Mouse (Mus musculus): Measurements from ENCODE around the gene Cilp. TPM values are rescaled to one million over a fixed set of nuclear protein-coding genes. Genes with fewer than 3 reads are reported as not detected.

Cilp gene
- polyA plus RNA-seq, 1 experiment from 2014 or later, result 0.06 TPM

GRCm38 (mm10) chr9:65241973-65242372 lies 23.0 kb upstream of the Cilp start:
- H3K27me3 ChIP-seq (ENCODE audit: control insufficient read depth, insufficient read depth, low read depth, low read length), result no peaks in the 10 kb centered on the region
- no peaks in the 10 kb centered on the region for H3K9me3 ChIP-seq (replicated peaks; ENCODE audit: control insufficient read depth, low read length)
- no peak for ATAC-seq (ENCODE audit: low read depth)
- 42% methylated on average over 5 of the region's 5 CpGs for WGBS (ENCODE audit: insufficient replicate concordance)
- no peak overlapping the region for H3K4me2 ChIP-seq (ENCODE audit: low read depth, low read length)
- no peaks in the 10 kb centered on the region for H3K36me3 ChIP-seq (ENCODE audit: control insufficient read depth, insufficient read depth)
- peaks cover 8% of the 10 kb centered on the region for H3K4me1 ChIP-seq (ENCODE audit: control insufficient read depth, low read depth, low read length)
- no peak overlapping the region for H3K27ac ChIP-seq (ENCODE audit: low read length)
- no peak overlapping the region for H3K4me3 ChIP-seq (ENCODE audit: low read depth, low read length)
- H3K9ac ChIP-seq (ENCODE audit: low read depth, low read length), result no peak overlapping the region

- H3K4me2 ChIP-seq (ENCODE audit: low read depth, low read length), result no peak overlapping the region
- H3K4me3 ChIP-seq (ENCODE audit: low read depth, low read length), result no peak overlapping the region
- WGBS (ENCODE audit: insufficient replicate concordance), result 52% methylated on average over 4 of the region's 4 CpGs
- no peak overlapping the region for H3K27ac ChIP-seq (ENCODE audit: low read length)
- H3K9ac ChIP-seq (ENCODE audit: low read depth, low read length), result no peak overlapping the region
- peaks cover 8% of the 10 kb centered on the region for H3K4me1 ChIP-seq (ENCODE audit: control insufficient read depth, low read depth, low read length)
- H3K36me3 ChIP-seq (ENCODE audit: control insufficient read depth, insufficient read depth), result no peaks in the 10 kb centered on the region
- ATAC-seq (ENCODE audit: low read depth), result no peak
- H3K27me3 ChIP-seq (ENCODE audit: control insufficient read depth, insufficient read depth, low read depth, low read length), result no peaks in the 10 kb centered on the region
- H3K9me3 ChIP-seq (replicated peaks; ENCODE audit: control insufficient read depth, low read length), result no peaks in the 10 kb centered on the region
Measured at GRCm38 (mm10) chr9:65243249-65243648, 21.7 kb upstream of the Cilp start.

- Histone ChIP-seq H3K27me3 (ENCODE audit: control insufficient read depth, insufficient read depth, low read depth, low read length) (no peaks in the 10 kb centered on the region), H3K9ac (ENCODE audit: low read depth, low read length) (peak overlapping the region; percentile 12; the same call in 1 of the 2 replicates), H3K4me1 (ENCODE audit: control insufficient read depth, low read depth, low read length) (peaks cover 8% of the 10 kb centered on the region), H3K4me2 (ENCODE audit: low read depth, low read length) (no peak overlapping the region), H3K27ac (ENCODE audit: low read length) (no peak overlapping the region), H3K4me3 (ENCODE audit: low read depth, low read length) (no peak overlapping the region), H3K9me3 (replicated peaks; ENCODE audit: control insufficient read depth, low read length) (no peaks in the 10 kb centered on the region), H3K36me3 (ENCODE audit: control insufficient read depth, insufficient read depth) (no peaks in the 10 kb centered on the region)
- WGBS (ENCODE audit: insufficient replicate concordance), result 38% methylated on average over 9 of the region's 9 CpGs
- ATAC-seq (ENCODE audit: low read depth), result 0 out of 2 replicates have a peak, but pooled peaks have one; percentile 27
Measured at GRCm38 (mm10) chr9:65244036-65244806, 20.8 kb upstream of the Cilp start.

GRCm38 (mm10) chr9:65247502-65248376 lies 17.2 kb upstream of the Cilp start:
- no peak overlapping the region for H3K4me3 ChIP-seq (ENCODE audit: low read depth, low read length)
- ATAC-seq (ENCODE audit: low read depth), result no peak
- no peaks in the 10 kb centered on the region for H3K36me3 ChIP-seq (ENCODE audit: control insufficient read depth, insufficient read depth)
- H3K27me3 ChIP-seq (ENCODE audit: control insufficient read depth, insufficient read depth, low read depth, low read length), result no peaks in the 10 kb centered on the region
- 55% methylated on average over 16 of the region's 16 CpGs for WGBS (ENCODE audit: insufficient replicate concordance)
- H3K9ac ChIP-seq (ENCODE audit: low read depth, low read length), result no peak overlapping the region
- no peaks in the 10 kb centered on the region for H3K9me3 ChIP-seq (replicated peaks; ENCODE audit: control insufficient read depth, low read length)
- no peak overlapping the region for H3K4me2 ChIP-seq (ENCODE audit: low read depth, low read length)
- no peak overlapping the region for H3K27ac ChIP-seq (ENCODE audit: low read length)
- H3K4me1 ChIP-seq (ENCODE audit: control insufficient read depth, low read depth, low read length), result peaks cover 8% of the 10 kb centered on the region

- Histone ChIP-seq H3K4me3 (ENCODE audit: low read depth, low read length) (no peak overlapping the region), H3K4me2 (ENCODE audit: low read depth, low read length) (no peak overlapping the region), H3K27ac (ENCODE audit: low read length) (no peak overlapping the region), H3K36me3 (ENCODE audit: control insufficient read depth, insufficient read depth) (no peaks in the 10 kb centered on the region), H3K27me3 (ENCODE audit: control insufficient read depth, insufficient read depth, low read depth, low read length) (no peaks in the 10 kb centered on the region), H3K4me1 (ENCODE audit: control insufficient read depth, low read depth, low read length) (peaks cover 8% of the 10 kb centered on the region), H3K9me3 (replicated peaks; ENCODE audit: control insufficient read depth, low read length) (no peaks in the 10 kb centered on the region), H3K9ac (ENCODE audit: low read depth, low read length) (no peak overlapping the region)
- WGBS (ENCODE audit: insufficient replicate concordance), result 78% methylated on average over 5 of the region's 5 CpGs
- ATAC-seq (ENCODE audit: low read depth), result no peak
Measured at GRCm38 (mm10) chr9:65248377-65248690, 16.6 kb upstream of the Cilp start.

GRCm38 (mm10) chr9:65252026-65252425 lies 13.0 kb upstream of the Cilp start:
- Histone ChIP-seq H3K4me1 (ENCODE audit: control insufficient read depth, low read depth, low read length) (no peaks in the 10 kb centered on the region), H3K27me3 (ENCODE audit: control insufficient read depth, insufficient read depth, low read depth, low read length) (no peaks in the 10 kb centered on the region), H3K4me2 (ENCODE audit: low read depth, low read length) (no peak overlapping the region), H3K4me3 (ENCODE audit: low read depth, low read length) (no peak overlapping the region), H3K9me3 (replicated peaks; ENCODE audit: control insufficient read depth, low read length) (no peaks in the 10 kb centered on the region), H3K9ac (ENCODE audit: low read depth, low read length) (no peak overlapping the region), H3K36me3 (ENCODE audit: control insufficient read depth, insufficient read depth) (no peaks in the 10 kb centered on the region), H3K27ac (ENCODE audit: low read length) (no peak overlapping the region)
- no peak for ATAC-seq (ENCODE audit: low read depth)
- 68% methylated on average over 3 of the region's 3 CpGs for WGBS (ENCODE audit: insufficient replicate concordance)

- WGBS (ENCODE audit: insufficient replicate concordance), result 67% methylated on average over 11 of the region's 11 CpGs
- no peaks in the 10 kb centered on the region for H3K27me3 ChIP-seq (ENCODE audit: control insufficient read depth, insufficient read depth, low read depth, low read length)
- H3K9me3 ChIP-seq (replicated peaks; ENCODE audit: control insufficient read depth, low read length), result no peaks in the 10 kb centered on the region
- no peak overlapping the region for H3K9ac ChIP-seq (ENCODE audit: low read depth, low read length)
- ATAC-seq (ENCODE audit: low read depth), result no peak
- H3K4me2 ChIP-seq (ENCODE audit: low read depth, low read length), result no peak overlapping the region
- H3K4me1 ChIP-seq (ENCODE audit: control insufficient read depth, low read depth, low read length), result no peaks in the 10 kb centered on the region
- no peaks in the 10 kb centered on the region for H3K36me3 ChIP-seq (ENCODE audit: control insufficient read depth, insufficient read depth)
- H3K27ac ChIP-seq (ENCODE audit: low read length), result no peak overlapping the region
- no peak overlapping the region for H3K4me3 ChIP-seq (ENCODE audit: low read depth, low read length)
Measured at GRCm38 (mm10) chr9:65255906-65256600, 8.9 kb upstream of the Cilp start.

- Histone ChIP-seq H3K9ac (ENCODE audit: low read depth, low read length) (no peak overlapping the region), H3K36me3 (ENCODE audit: control insufficient read depth, insufficient read depth) (no peaks in the 10 kb centered on the region), H3K27ac (ENCODE audit: low read length) (no peak overlapping the region), H3K9me3 (replicated peaks; ENCODE audit: control insufficient read depth, low read length) (no peaks in the 10 kb centered on the region), H3K27me3 (ENCODE audit: control insufficient read depth, insufficient read depth, low read depth, low read length) (no peaks in the 10 kb centered on the region), H3K4me2 (ENCODE audit: low read depth, low read length) (no peak overlapping the region), H3K4me3 (ENCODE audit: low read depth, low read length) (no peak overlapping the region), H3K4me1 (ENCODE audit: control insufficient read depth, low read depth, low read length) (no peaks in the 10 kb centered on the region)
- 62% methylated on average over 9 of the region's 9 CpGs for WGBS (ENCODE audit: insufficient replicate concordance)
- no peak for ATAC-seq (ENCODE audit: low read depth)
Measured at GRCm38 (mm10) chr9:65257218-65257910, 7.6 kb upstream of the Cilp start.
